Mouse (Mus musculus) kidney, postnatal 36 days (tissue): ENCODE results near the gene Ddit4.

Experiments used
- DNase-seq, 2 experiments: peaks; one replicate each; pipeline ENCODE4 v3.0.0; 2021 to 2022; ENCODE audit warnings: mixed read lengths in 2 of 2

The Ddit4 gene

DNA sequence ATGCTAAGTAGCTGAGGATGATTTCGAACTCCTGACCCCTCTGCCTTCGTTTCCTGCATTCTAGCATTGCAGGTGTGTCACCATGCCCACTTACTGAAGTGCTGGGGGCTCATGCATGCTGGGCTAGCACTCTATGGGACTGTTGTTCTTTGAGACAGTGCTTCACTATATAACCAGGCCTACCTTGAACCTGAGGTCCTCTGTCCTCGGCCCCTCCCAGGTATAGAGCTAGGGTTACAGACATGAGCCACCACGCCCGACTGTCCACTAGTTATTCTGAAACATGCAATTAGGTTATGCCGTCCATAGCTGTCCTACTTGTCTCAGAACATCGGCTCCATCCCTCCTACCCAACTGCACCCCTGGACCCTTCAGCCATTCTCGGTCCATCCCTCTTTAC is 20.2 kb upstream of the Ddit4 start:
- DNase-seq: no peak

DNA sequence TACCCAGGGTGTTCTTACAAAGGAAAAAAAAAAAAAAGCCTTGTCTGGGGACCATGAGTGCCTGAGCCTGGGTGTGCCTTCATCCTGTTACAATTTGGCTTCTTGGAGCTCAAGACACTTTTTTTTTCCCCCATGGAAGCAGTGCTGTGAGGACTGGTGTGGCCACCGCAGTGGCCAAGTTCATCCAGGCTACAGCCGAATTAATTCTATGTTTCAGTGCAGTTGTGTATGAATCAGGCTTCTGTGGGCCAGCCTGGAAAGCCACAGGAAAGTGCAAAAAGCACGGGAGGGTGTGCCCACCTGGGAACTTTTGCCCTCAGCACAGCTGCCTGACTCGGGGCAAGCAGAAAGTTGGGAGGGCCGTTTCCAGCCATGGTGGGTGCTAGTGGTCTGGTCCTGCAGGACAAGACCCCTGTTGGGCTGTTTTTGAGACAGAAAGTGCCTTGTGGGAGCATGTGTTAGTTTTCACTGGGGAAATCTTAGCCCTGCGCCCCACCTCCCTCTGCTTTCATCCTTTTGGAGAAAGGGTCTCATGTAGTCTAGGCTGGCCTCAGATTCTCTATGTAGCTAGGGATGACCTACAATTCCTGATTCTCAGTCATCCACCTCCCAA is 18.9 kb upstream of the Ddit4 start:
- peak in 1 of 2 experiments; percentile 51 for DNase-seq

DNA sequence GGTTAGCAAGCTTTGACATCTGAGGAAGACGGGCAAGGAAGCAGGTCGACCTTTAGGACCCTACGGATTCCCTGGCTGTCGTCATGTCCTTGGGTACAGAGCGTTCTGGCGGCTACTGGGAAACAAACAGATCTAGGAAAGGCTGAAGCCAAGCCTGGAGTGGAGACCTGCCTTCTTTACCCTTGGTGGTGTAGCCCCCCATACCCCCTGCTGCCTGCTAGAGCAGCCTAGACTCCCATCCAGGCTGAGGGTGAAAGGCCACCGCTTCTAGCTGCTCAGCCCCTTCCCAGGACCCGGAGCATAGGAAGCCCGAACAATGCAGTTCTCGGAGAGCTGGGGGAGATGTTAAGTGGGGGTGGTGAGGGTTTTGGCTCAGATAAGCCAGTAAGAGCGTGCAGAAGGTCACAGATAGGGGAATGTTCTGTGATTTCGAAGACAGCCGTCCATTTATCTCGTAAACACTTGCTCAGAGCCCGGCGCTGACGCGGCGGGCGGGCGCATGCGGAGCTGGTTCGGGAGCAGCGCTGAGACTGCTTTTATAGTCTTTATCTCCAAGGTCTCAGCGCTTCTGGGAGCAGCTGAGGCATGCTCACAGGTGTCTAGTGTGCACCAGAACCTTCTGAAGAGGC is 18.3 kb upstream of the Ddit4 start:
- peak; percentile 79 to 93 for DNase-seq

DNA sequence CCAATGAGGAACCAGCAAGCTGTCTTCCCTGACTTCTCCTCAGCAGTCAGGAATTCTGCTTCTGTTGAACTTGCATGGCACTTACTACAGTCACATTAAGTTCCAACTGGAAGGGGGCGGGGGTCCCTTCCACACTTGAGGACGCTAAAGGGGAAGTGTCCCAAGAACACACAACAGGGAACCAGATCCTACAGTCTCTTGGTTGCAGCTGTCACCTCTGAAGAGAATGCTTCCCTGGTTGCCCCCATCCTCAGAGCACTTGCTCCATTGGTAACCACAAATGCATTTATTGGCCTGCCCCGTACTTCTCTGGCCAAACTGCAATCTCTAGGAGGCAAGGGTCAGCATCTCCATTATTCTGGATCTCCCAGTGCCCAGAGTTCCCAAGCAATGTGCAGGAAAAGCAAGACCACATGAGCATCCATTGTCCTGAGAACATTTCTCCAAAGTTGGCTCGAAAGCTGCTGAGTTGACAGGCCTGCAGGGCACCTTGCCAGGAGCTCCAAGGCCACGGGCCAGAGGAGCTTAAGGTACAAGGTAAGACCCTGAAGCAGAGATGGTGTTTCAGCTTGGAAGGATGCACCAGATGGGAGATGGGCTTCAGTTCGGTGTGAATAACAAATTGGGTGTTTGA is 15.8 kb upstream of the Ddit4 start:
- peak; percentile 88 to 90 for DNase-seq

DNA sequence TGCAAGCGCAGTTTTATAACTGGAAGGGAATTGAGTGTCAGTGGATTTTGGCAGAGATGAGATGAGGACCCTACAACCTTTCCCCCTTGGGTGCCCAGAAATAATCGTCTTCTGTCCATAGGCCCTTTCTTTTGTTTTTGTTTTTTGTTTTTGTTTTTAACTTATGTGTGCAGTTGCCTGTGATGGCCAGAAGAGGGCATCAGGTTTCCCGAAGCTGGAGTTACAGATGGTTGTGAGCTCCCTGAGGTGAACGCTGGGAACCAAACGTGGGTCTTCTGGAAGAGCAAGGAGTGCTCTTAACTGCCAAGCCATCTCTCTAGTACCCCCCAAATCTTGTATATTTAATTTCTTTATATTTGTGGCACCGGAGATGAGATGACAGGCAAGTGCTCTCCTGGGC is 15.1 kb upstream of the Ddit4 start:
- DNase-seq: no peak

DNA sequence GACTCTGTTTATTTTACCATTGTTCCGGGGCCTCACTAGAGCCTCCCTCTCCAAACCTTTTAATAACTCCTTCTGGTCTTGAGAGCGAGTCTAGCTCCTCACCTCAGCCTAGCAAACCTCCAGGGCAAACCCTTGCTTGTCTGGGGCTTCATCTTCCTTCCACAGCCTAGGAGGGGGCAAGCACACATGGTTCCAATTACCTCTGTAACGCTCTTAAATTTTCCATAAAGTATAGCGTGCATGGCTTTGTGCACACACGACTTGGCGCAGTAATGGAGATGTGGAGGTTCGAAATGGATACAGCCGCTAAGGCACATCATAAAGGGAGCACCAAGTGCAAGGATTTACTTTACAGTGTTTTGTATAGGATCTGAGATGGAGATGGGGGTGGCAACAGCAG is 14.2 kb upstream of the Ddit4 start:
- no peak for DNase-seq

DNA sequence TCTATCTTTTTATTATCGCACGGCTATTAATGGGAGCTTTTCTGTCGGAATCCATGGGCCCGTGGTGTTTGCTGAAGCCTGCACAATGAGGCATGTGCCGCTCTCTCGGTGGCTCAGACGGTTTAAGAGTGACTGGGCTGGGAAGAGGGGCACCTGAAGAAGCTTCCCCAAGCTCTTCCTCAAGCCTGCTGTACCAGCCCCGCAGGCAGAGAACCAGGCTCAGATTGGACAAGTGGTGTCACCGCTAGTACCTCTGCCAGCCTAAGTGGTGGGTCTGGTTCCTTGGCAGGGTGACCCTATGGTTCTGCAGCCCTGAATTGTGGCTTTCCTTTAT is 13.7 kb upstream of the Ddit4 start:
- DNase-seq: no peak

DNA sequence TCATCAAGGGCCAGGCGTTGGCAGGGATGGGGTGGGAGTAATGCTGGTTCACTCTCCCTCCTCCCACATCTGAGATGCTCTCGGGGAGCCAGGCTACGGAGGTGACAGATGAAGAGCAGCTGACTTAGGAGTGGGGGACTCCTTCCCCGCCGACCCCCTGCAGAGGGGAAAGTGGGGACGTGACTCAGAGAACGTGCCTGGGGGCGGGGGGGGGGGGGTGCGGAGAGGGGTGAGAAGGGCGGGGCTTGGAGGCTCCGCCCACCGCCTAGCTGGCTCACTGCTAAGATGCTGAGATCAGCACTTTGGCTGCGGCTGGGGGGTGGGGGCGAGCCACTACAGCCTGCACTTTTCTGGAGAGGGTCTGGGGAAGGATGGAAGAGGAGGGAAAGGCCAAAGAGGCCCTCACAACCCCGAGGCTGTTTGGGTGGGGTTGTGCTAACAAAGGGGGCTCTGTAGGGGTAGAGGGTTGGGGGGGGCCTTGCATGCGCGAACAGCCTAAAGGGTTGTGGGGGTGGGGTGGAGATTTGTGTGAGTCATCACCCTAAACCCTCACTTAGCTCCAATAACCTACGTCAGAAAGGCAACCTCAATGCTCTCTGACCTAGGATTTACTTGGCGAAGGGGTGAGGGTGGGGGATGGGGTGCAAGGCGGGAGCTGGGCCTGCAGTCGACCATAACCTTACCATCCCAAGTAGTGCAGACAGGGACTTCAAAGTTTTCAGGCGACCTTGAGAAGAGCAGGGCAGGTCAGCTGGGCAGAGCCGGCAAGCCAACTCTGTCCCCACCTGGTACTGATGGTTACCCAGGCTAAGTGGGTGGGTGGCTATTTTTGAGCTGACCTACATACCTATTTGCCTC is 13.1 kb upstream of the Ddit4 start:
- no peak for DNase-seq

DNA sequence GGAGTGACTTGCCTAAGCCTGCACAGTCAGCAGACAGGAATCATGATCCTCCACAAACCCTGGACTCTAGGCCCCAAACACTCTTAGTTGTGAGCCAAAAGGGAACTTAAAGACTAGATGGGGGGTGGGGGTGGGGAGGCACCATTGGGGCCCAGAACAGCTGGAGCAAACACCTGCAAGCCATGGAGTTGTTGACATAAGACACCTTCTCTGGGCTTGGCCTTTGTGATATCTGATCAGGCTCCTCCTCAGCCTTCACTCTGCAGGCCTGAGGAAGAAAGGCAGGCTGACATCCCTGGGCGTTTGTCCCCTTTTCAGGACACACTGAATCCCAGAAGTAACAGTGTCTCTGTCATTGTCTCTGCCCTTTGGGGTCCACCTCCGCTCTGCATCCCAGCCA is 12.0 kb upstream of the Ddit4 start:
- no peak for DNase-seq

DNA sequence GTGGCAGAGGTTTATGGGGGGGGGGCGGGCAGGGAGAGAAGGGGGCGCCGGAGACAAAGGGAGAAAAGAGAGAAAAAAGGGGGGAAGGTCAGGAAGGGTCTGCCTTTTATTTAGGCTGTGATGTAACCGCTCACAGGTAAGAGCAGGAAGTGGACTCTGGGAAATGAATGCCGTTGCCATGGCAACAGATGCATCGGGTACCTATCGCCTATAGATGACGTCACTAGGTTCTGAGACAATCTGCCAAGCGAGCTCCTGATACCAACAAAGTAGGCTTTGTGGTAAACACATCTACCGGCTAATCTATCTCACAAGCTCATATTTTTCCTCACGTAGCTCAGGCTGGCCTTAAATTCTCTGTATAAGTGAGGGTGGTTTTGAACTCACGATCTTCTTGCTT is 7.9 kb upstream of the Ddit4 start:
- DNase-seq: no peak

DNA sequence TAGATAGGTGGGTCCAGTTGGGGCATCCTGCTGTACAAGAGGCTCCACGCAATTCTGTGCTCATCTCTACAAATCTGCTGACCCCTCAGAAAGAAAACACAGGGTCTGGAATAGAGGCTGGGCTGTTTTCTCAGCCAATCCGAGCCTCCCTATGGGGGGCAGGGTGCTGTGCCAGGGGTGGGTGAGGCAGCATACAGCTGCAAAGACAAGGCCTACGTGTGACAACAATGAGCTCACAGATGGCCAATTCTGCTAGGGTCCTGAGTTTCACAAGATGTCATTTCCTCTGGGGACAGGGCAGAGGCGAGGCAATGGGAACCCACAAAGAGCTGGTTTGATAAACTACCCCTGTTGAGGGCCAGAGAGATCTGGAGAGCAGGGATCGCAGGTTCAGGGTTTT is 6.8 kb upstream of the Ddit4 start:
- no peak for DNase-seq

DNA sequence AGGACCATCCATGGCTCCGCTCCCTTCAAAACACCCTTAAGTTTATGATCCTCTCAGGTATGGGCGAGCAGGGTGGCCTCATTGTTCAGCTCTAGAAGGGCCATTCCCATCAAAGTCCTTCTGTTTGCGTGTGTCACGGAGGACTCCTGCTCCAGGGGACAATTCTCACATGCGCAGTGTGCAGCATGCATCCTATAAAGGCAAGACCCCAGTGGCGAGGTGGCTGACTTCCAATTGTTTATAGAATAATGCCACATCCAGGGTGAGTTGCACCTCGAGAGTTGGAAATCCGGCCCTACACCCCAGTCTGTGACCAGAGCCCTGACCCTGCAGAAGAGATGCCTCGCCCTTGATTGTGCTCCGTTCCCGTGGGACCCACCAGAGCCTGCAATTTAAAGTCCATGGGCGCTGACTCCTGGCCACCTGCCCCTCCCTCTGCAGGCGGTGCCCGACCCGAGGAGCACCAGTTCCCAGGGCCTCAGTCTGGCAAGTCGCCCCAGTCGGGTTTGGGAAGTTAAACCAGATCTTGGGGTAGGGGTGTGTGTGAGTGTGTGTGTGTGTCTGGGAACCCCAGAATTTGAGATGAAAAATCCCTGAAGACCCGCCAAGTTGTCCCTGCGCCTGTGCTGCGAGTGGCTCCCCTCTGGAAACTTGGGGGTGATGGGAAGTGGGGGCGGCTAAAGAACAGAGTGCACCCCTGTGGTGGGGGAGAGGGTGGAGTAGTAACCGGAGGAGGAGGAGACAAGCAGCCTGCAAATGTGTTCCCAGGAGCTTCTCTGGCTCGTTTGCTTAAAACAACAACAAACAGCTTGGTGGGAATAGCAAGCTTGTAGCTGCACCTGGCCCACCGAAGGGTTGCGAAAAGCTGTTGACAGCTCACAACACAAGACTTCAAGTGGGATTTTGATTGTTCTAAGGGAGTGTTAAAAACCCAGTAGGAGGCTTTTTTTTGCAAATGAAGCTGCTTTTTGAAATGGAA is 5.8 kb upstream of the Ddit4 start:
- DNase-seq: peak in 1 of 2 experiments; percentile 38

DNA sequence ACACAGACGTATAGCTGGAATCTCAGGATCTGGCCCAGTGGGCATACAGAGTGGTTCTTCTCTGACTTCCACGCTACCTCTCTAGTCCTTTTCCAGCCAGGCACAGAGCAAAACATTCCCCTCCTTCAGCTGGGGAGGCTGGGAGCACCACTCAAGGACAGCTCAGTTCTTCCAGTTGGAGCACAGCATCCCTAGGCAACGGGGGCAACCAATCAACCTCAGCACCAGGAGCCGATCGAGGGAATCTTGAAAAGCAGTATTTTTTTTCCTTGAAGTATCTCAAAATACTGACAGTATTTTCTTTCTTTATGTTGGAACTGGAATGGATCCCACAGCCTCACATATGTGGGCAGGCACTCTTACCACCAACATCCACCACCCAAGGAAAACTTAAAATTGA is 5.0 kb upstream of the Ddit4 start:
- DNase-seq: no peak

DNA sequence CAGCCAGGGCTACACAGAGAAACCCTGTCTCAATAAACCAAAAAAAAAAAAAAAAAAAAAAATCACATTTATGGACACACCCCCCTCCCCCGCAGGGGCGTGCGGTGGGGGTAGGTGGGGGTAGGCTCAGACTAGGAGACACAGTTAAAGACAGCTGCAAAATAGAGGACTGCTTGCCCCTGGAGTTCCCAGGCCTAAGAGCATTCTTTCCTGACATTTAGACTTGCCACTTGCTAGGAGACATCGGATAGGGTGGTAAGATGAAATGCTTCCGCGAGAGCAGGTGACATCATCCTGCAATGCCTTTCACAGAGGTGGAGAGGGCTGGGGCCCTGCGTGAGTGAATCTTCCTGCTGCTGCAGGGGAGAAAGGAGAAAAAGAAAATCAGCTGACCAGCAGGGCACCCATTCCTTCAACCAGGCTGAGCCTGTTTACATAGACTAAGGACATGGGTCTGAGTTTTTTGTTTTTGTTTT is 2.0 kb upstream of the Ddit4 start:
- DNase-seq: no peak

DNA sequence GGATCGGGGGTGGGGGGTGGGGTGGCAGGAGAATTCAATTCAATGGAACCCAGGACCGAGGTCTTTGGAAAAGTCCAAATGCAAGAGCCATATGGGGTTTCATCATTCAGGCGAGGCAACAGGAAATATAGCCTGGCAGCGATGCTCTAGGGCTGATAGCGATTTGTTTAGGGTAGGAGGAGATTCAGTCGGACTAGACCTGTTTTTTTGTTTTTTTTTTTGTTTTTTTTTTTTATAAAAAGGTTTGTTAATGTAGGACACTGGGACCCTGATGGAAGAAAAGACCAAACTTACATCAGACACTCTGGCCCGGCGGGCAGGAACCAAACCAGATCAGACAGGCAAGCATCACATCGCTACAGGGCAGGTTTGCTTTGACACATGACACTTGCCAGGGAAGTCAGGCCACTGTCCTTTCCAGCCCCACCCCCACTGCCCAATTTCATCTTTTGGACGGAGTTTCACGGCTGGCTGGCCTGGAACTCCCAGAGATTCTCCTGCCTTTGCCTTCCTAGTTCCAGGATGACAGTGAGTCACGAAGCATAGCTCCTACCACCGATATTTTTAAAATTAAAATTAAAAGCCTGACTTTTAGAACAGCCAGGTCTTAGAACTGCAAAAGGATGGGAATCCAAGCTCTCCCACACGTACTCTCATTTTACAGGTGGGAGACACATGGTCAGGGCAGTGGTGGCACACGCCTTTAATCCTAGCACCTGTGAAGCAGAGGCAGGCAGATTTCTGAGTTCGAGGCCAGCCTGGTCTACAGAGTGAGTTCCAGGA is 1.3 kb upstream of the Ddit4 start:
- DNase-seq: peak in 1 of 2 experiments; percentile 76

DNA sequence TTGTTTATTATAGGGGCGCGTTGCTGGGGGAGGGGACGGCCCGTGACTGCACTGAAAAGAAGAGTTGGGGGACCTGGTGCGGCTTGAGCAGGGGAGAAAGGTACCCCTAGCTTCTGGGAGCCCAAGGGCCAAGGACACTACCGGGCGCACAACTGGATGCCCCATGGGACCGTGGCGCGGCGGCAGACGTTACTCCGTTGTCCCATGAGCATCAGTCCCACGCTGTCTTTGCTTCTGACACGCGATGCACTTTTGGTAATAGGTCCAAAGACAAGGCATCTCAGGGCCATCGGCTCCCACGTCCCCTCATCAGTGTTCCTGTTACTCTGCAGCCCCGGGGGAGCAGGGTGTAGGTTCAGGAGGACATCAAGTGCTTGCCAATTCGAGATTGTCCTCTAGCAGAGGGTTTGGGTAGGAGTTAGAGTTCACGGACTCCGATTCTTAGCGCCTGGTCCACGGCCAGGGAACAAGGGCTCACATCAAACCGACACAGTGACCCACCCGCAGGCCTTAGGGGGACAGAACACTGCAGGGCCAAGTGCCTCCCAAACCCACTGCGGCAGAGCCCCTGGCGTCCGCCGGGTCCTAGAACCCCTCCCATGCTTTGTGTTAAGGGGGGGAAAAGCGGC is 632 bp upstream of the Ddit4 start:
- DNase-seq: peak; percentile 67 to 68

DNA sequence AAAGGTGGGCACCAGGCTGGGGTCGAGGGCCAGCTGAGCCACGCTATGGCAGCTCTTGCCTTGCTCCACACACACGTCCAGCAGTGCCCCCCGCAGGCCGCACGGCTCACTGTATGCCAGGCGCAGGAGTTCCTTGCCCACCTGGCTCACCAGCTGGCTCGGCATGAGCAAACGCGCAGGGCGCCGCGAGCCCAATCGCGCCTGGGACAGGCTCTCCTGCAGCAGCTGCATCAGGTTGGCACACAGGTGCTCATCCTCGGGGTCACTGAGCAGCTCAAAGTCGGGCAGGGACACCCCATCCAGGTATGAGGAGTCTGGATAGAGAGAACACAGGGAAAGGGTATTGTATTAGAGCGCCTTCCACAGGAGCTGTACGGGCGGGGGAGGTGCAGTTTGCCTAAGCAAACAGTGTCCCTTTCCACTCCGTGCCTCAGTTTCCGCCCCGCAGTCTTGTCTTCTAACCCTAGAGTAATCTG is 880 bp downstream of the Ddit4 start:
- peak; percentile 81 to 91 for DNase-seq

DNA sequence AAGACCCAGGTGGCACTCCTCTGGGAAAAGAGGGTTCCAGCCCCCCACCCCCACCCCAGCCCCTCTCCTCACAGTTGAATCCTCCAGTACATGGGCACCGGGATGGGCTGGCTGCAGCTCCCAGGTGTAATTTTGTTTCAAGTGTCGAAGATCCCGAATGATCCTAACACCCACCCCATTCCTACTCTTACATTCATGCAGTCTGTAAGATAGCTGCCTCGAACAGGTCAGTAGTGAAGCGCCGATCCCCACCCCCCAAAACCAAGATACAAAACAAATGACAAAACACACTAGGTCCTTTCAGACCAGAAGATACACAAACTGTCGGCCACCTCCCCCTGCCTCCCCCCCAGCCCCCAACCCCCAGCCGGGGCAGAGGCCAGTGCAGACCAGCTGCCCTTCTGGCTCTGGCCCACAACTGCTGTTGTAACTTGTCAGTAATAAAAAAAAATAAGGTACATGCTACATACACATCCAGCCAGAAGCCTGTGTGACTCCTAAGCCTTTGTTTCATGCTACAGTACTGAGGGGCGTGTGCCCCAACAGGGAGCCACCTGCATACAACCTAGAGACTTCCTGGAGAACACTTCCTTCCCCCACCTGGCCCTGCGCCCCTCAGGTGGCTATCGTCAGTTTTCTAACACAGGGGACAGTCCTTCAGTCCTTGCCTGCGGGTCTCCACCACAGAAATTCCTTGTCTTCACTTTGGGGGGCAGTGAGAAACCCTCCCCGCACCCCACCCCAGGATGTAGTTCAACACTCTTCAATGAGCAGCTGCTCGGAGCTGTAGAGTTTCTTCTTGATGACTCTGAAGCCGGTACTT is 1.6 kb downstream of the Ddit4 start:
- no peak for DNase-seq

DNA sequence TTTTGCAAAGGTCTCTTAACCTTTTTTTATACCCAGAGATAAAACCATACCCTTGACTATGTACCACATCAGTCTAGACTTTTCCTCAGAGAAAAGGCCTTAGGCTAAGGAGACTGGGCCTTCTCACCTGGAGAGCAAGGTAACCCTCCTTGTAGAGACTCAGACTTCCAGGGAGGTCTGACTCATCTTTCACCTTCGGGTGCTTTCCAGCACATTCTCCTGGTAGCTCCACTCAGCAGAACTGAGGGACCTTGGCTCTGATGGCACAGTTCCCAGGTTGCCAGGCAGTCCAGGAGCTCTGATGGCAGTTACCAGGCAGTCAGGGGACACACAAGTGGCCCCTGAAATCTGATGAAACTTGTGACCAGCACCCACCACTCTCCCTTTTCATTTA is 2.4 kb downstream of the Ddit4 start:
- peak; percentile 78 to 81 for DNase-seq
